Mouse (Mus musculus) spleen, adult 2 months (tissue): ENCODE measurements around the gene Spout1.

Experiments used
- CTCF ChIP-seq: fragments of 200-500 bp; IDR thresholded peaks from 2 replicates; pipeline ENCODE4 v1.5.1; 2011; ENCODE audit warnings: mild to moderate bottlenecking, inconsistent platforms; ENCODE audit not compliant: insufficient read depth, insufficient read length, insufficient replicate concordance; ENCODE audit errors: extremely low read depth
- POLR2A ChIP-seq: fragments of 200-500 bp; IDR thresholded peaks from 2 replicates; pipeline ENCODE4 v1.6.1; 2011; ENCODE audit warnings: low read depth, low read length, inconsistent platforms

DNA sequence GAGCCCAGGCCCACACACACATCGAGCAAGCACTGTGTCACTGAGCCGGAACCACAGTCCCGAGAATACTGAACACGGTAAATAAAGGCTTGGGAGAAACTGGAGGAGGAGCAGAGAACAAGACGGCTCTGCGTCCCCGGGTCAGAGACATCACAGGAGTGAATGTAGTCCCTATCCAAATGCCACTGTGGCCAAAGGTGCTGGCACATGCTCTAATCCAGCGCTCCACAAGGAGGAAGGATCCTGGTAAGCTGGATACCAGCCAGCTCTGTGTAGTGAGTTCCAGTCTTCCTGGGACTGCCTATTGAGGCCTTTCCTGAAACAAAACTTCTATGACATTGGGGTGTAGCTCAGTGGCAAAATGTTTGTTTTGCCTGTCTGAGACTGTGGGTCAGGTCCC, 25.6 kb downstream of the Spout1 start:
- TF ChIP-seq POLR2A (no peak), CTCF (no peak)
